Mouse (Mus musculus): Measurements from ENCODE around the gene Ssu72. TPM values are rescaled to one million over a fixed set of nuclear protein-coding genes. Genes with fewer than 3 reads are reported as not detected.
A peak's percentile ranks its signal among the peaks of the same experiment; 100 is the strongest.

The Ssu72 gene
- total and polyA plus RNA-seq, 3 experiments = 140 to 267 (median 170) TPM

GRCm38 (mm10) chr4:155690571-155691375 lies 13.8 kb upstream of the Ssu72 start:
- H3K36me3 ChIP-seq (ENCODE audit: control insufficient read depth in 1 of 2, insufficient read depth in 2 of 2, low read length in 2 of 2) = peaks cover 0 to 2% of the 10 kb centered on the region in 2 experiments; a peak in 1 of 4 replicates
- no peaks in the 10 kb centered on the region for H3K9me3 ChIP-seq (replicated peaks; ENCODE audit: insufficient read depth, low read length)
- no peak overlapping the region for H3K9ac ChIP-seq (ENCODE audit: control insufficient read depth, low read depth, low read length, poor library complexity, severe bottlenecking)
- DNase-seq (ENCODE audit: low read depth, low spot score) = no peak
- H3K4me1 ChIP-seq (ENCODE audit: control insufficient read depth in 1 of 2, insufficient read depth in 2 of 2, low read length in 2 of 2) = peaks cover 0 to 9% of the 10 kb centered on the region in 2 experiments; a peak in 1 of 4 replicates
- no peak overlapping the region for H3K27ac ChIP-seq (ENCODE audit: control insufficient read depth, low read depth, low read length)
- no peak for TF ChIP-seq ZMIZ1 (IDR thresholded peaks at IDR 0.05; ENCODE audit: low read depth, low read length)
- no peak for TF ChIP-seq ZC3H11A (IDR thresholded peaks at IDR 0.05; ENCODE audit: low read depth, low read length)
- no peak for TF ChIP-seq RCOR1 (IDR thresholded peaks at IDR 0.05; ENCODE audit: low read depth, low read length)
- no peak for TF ChIP-seq NRF1 (IDR thresholded peaks at IDR 0.05; ENCODE audit: insufficient read depth, low read depth, low read length, poor library complexity, severe bottlenecking)
- no peak for TF ChIP-seq GABPA (IDR thresholded peaks at IDR 0.05; ENCODE audit: low read depth, low read length)
- TF ChIP-seq MAX (IDR thresholded peaks at IDR 0.05; ENCODE audit: low read length) = no peak
- TF ChIP-seq BHLHE40 (IDR thresholded peaks at IDR 0.05; ENCODE audit: borderline replicate concordance, low read depth, low read length) = no peak
- no peak for TF ChIP-seq TBP (IDR thresholded peaks at IDR 0.05; ENCODE audit: low read depth, low read length)
- no peak for TF ChIP-seq MEF2A (IDR thresholded peaks at IDR 0.05; ENCODE audit: extremely low read depth, insufficient replicate concordance, low read depth, low read length, poor library complexity, severe bottlenecking)
- TF ChIP-seq NELFE (IDR thresholded peaks at IDR 0.05; ENCODE audit: low read depth, low read length) = no peak
- TF ChIP-seq CHD1 (IDR thresholded peaks at IDR 0.05; ENCODE audit: low read depth, low read length) = no peak
- no peak for TF ChIP-seq HCFC1 (IDR thresholded peaks at IDR 0.05; ENCODE audit: low read depth, low read length)
- TF ChIP-seq MYB (IDR thresholded peaks at IDR 0.05; ENCODE audit: low read depth, low read length) = no peak
- TF ChIP-seq GATA1 (IDR thresholded peaks at IDR 0.05; ENCODE audit: low read depth, low read length) = no peak
- TF ChIP-seq CTCF (IDR thresholded peaks at IDR 0.05 in 2 of 3, conservative IDR thresholded peaks at IDR 0.05 in 1 of 3; ENCODE audit: control insufficient read depth in 1 of 3, insufficient read depth in 1 of 3, low read depth in 2 of 3, low read length in 3 of 3, poor library complexity in 1 of 3, severe bottlenecking in 1 of 3) = no peak
- TF ChIP-seq UBTF (IDR thresholded peaks at IDR 0.05; ENCODE audit: borderline replicate concordance, insufficient read depth, low read depth, low read length) = no peak
- TF ChIP-seq USF2 (IDR thresholded peaks at IDR 0.05; ENCODE audit: borderline replicate concordance in 1 of 2, insufficient read depth in 1 of 2, low read depth in 1 of 2, low read length in 2 of 2) = no peak
- H3K27me3 ChIP-seq (ENCODE audit: control insufficient read depth in 1 of 2, insufficient read depth in 2 of 2, low read length in 2 of 2) = peaks cover 0 to 7% of the 10 kb centered on the region in 2 experiments; a peak in 2 of 4 replicates
- no peak overlapping the region for H3K4me3 ChIP-seq (ENCODE audit: control insufficient read depth in 1 of 2, insufficient read depth in 1 of 2, low read depth in 2 of 2, low read length in 2 of 2)
- H3K79me2 ChIP-seq (ENCODE audit: control insufficient read depth, insufficient read depth, low read length, poor library complexity) = no peaks in the 10 kb centered on the region; the same call in 1 of the 2 replicates

GRCm38 (mm10) chr4:155692421-155692820 lies 12.2 kb upstream of the Ssu72 start:
- no peak overlapping the region for H3K27ac ChIP-seq (ENCODE audit: control insufficient read depth, low read depth, low read length)
- no peaks in the 10 kb centered on the region; the same call in 1 of the 2 replicates for H3K79me2 ChIP-seq (ENCODE audit: control insufficient read depth, insufficient read depth, low read length, poor library complexity)
- H3K36me3 ChIP-seq (ENCODE audit: control insufficient read depth in 1 of 2, insufficient read depth in 2 of 2, low read length in 2 of 2) = peaks cover 0 to 2% of the 10 kb centered on the region in 2 experiments; a peak in 1 of 4 replicates
- H3K4me1 ChIP-seq (ENCODE audit: control insufficient read depth in 1 of 2, insufficient read depth in 2 of 2, low read length in 2 of 2) = peaks cover 0 to 9% of the 10 kb centered on the region in 2 experiments; a peak in 1 of 4 replicates
- H3K27me3 ChIP-seq (ENCODE audit: control insufficient read depth in 1 of 2, insufficient read depth in 2 of 2, low read length in 2 of 2) = peaks cover 0 to 5% of the 10 kb centered on the region in 2 experiments; a peak in 2 of 4 replicates
- peak; percentile 49 for DNase-seq (ENCODE audit: low read depth, low spot score)
- H3K9me3 ChIP-seq (replicated peaks; ENCODE audit: insufficient read depth, low read length) = no peaks in the 10 kb centered on the region
- TF ChIP-seq TBP (IDR thresholded peaks at IDR 0.05; ENCODE audit: low read depth, low read length) (no peak), SIN3A (IDR thresholded peaks at IDR 0.05; ENCODE audit: low read length) (no peak), MAX (IDR thresholded peaks at IDR 0.05; ENCODE audit: low read length) (no peak), NRF1 (IDR thresholded peaks at IDR 0.05; ENCODE audit: insufficient read depth, low read depth, low read length, poor library complexity, severe bottlenecking) (no peak), MAZ (IDR thresholded peaks at IDR 0.05; ENCODE audit: low read depth, low read length) (no peak), EP300 (IDR thresholded peaks at IDR 0.05; ENCODE audit: low read depth in 1 of 2, low read length in 2 of 2) (no peak), POLR2A (IDR thresholded peaks at IDR 0.05; ENCODE audit: control insufficient read depth in 1 of 2, insufficient read depth in 1 of 2, low read depth in 1 of 2, low read length in 2 of 2, poor library complexity in 1 of 2) (no peak)
- no peak overlapping the region for H3K9ac ChIP-seq (ENCODE audit: control insufficient read depth, low read depth, low read length, poor library complexity, severe bottlenecking)
- H3K4me3 ChIP-seq (ENCODE audit: control insufficient read depth in 1 of 2, insufficient read depth in 1 of 2, low read depth in 2 of 2, low read length in 2 of 2) = no peak overlapping the region

All from MEL (cell line).